Mouse (Mus musculus) neural tube, embryonic 15.5 days (tissue): ENCODE data around the gene Bcr. TPM values are rescaled to one million over a fixed set of nuclear protein-coding genes. Genes with fewer than 3 reads are reported as not detected.

Experiments used
- ATAC-seq: fragments of 200-750 bp; cut with Nextera tagmentation; 2 replicates; pipeline ENCODE4 v1.8.0; 2017; ENCODE audit warnings: mild to moderate bottlenecking, moderate TSS enrichment, moderate library complexity; ENCODE audit not compliant: low FRiP score
- H3K27ac ChIP-seq: fragments of 300-500 bp; sonication (generic); replicated peaks from 2 replicates; pipeline ENCODE4 v1.5.1; 2015; ENCODE audit warnings: mild to moderate bottlenecking, inconsistent platforms
- H3K27me3 ChIP-seq: fragments of 300-500 bp; sonication (generic); replicated peaks from 2 replicates; pipeline ENCODE4 v1.6.1; 2015; ENCODE audit warnings: inconsistent platforms
- H3K36me3 ChIP-seq: fragments of 300-500 bp; sonication (generic); 2 replicates; pipeline ENCODE4 v1.6.1; 2015; ENCODE audit warnings: inconsistent platforms
- H3K4me1 ChIP-seq: fragments of 300-500 bp; sonication (generic); 2 replicates; pipeline ENCODE4 v1.6.1; 2015; ENCODE audit warnings: inconsistent platforms
- H3K4me2 ChIP-seq: fragments of 300-500 bp; sonication (generic); 2 replicates; pipeline ENCODE4 v1.6.1; 2015; ENCODE audit warnings: inconsistent platforms, mild to moderate bottlenecking, moderate library complexity
- H3K4me3 ChIP-seq: fragments of 300-500 bp; sonication (generic); replicated peaks from 2 replicates; pipeline ENCODE4 v1.5.1; 2015; ENCODE audit warnings: mild to moderate bottlenecking, inconsistent platforms
- H3K9ac ChIP-seq: fragments of 300-500 bp; sonication (generic); replicated peaks from 2 replicates; pipeline ENCODE4 v1.6.1; 2015; ENCODE audit warnings: mild to moderate bottlenecking, inconsistent platforms
- H3K9me3 ChIP-seq: fragments of 300-500 bp; sonication (generic); replicated peaks from 2 replicates; pipeline ENCODE4 v1.6.1; 2016; ENCODE audit warnings: inconsistent platforms
- WGBS: fragments of 180-500 bp; shearing (Covaris S2); methylation state at CpG from one replicate; pipeline ENCODE4 v1.1.7; 2015; ENCODE audit warnings: mixed read lengths; 5-methylcytosine and 5-hydroxymethylcytosine counted together
- polyA plus RNA-seq: library from polyadenylated mRNA; unstranded; fragments of >200 nt; fragmentation: Nextera tagmentation; extraction: Ambion mirVana; gene quantifications from 2 replicates; pipeline ENCODE4 v1.2.1, GENCODE M21; 2015

The Bcr gene
- polyA plus RNA-seq, 1 experiment from 2014 or later = 15.6 TPM

GRCm38 (mm10) chr10:75165825-75166481 lies 105.6 kb downstream of the Bcr start:
- H3K27ac ChIP-seq = no peak overlapping the region
- ATAC-seq = no peak
- H3K4me3 ChIP-seq = no peak overlapping the region
- H3K9ac ChIP-seq = no peak overlapping the region
- H3K4me1 ChIP-seq = no peaks in the 10 kb centered on the region
- H3K36me3 ChIP-seq = peaks cover 71% of the 10 kb centered on the region
- 87% methylated on average over 10 of the region's 10 CpGs for WGBS
- no peaks in the 10 kb centered on the region for H3K27me3 ChIP-seq
- H3K4me2 ChIP-seq = no peak overlapping the region
- H3K9me3 ChIP-seq = no peaks in the 10 kb centered on the region

- Histone ChIP-seq H3K9ac (no peak overlapping the region), H3K4me3 (no peak overlapping the region), H3K4me1 (no peaks in the 10 kb centered on the region), H3K27me3 (no peaks in the 10 kb centered on the region), H3K9me3 (no peaks in the 10 kb centered on the region), H3K36me3 (peaks cover 75% of the 10 kb centered on the region), H3K4me2 (no peak overlapping the region), H3K27ac (no peak overlapping the region)
- WGBS = 97% methylated on average over 4 of the region's 4 CpGs
- no peak for ATAC-seq
Observed at GRCm38 (mm10) chr10:75166601-75167000, 106.2 kb downstream of the Bcr start.

GRCm38 (mm10) chr10:75170207-75170850 lies 109.9 kb downstream of the Bcr start:
- H3K9me3 ChIP-seq = no peaks in the 10 kb centered on the region
- no peak for ATAC-seq
- peaks cover 78% of the 10 kb centered on the region for H3K36me3 ChIP-seq
- H3K4me1 ChIP-seq = no peaks in the 10 kb centered on the region
- H3K27ac ChIP-seq = no peak overlapping the region
- H3K4me3 ChIP-seq = no peak overlapping the region
- H3K4me2 ChIP-seq = no peak overlapping the region
- no peak overlapping the region for H3K9ac ChIP-seq
- 77% methylated on average over 12 of the region's 12 CpGs for WGBS
- H3K27me3 ChIP-seq = no peaks in the 10 kb centered on the region

- H3K36me3 ChIP-seq = peaks cover 79% of the 10 kb centered on the region
Observed at GRCm38 (mm10) chr10:75173056-75173455, 112.7 kb downstream of the Bcr start.

GRCm38 (mm10) chr10:75173712-75174111 lies 113.3 kb downstream of the Bcr start:
- H3K27me3 ChIP-seq = no peaks in the 10 kb centered on the region
- H3K4me3 ChIP-seq = no peak overlapping the region
- ATAC-seq = no peak
- no peak overlapping the region for H3K4me2 ChIP-seq
- H3K27ac ChIP-seq = peak overlapping the region; percentile 18; the same call in 1 of the 2 replicates
- H3K9me3 ChIP-seq = no peaks in the 10 kb centered on the region
- peaks cover 79% of the 10 kb centered on the region for H3K36me3 ChIP-seq
- H3K9ac ChIP-seq = no peak overlapping the region
- no peaks in the 10 kb centered on the region for H3K4me1 ChIP-seq
- WGBS = 79% methylated on average over 12 of the region's 12 CpGs

More at GRCm38 (mm10) chr10:75173056-75173455, 112.7 kb downstream of the Bcr start:
- no peaks in the 10 kb centered on the region for H3K27me3 ChIP-seq
- no peak overlapping the region for H3K9ac ChIP-seq
- ATAC-seq = no peak
- 84% methylated on average over 8 of the region's 8 CpGs for WGBS
- no peak overlapping the region for H3K4me2 ChIP-seq
- no peaks in the 10 kb centered on the region for H3K9me3 ChIP-seq
- H3K4me3 ChIP-seq = no peak overlapping the region
- peak overlapping the region; percentile 18; the same call in 1 of the 2 replicates for H3K27ac ChIP-seq
- no peaks in the 10 kb centered on the region for H3K4me1 ChIP-seq

GRCm38 (mm10) chr10:75176494-75176893 lies 116.1 kb downstream of the Bcr start:
- H3K4me3 ChIP-seq = no peak overlapping the region
- H3K4me2 ChIP-seq = no peak overlapping the region
- H3K9ac ChIP-seq = no peak overlapping the region
- H3K27ac ChIP-seq = no peak overlapping the region
- ATAC-seq = no peak
- H3K9me3 ChIP-seq = no peaks in the 10 kb centered on the region
- 86% methylated on average over 8 of the region's 8 CpGs for WGBS
- H3K27me3 ChIP-seq = no peaks in the 10 kb centered on the region
- no peaks in the 10 kb centered on the region for H3K4me1 ChIP-seq
- peaks cover 84% of the 10 kb centered on the region for H3K36me3 ChIP-seq

GRCm38 (mm10) chr10:75178911-75179310 lies 118.5 kb downstream of the Bcr start:
- Histone ChIP-seq H3K4me2 (no peak overlapping the region), H3K9me3 (no peaks in the 10 kb centered on the region), H3K9ac (no peak overlapping the region), H3K27ac (no peak overlapping the region), H3K4me3 (no peak overlapping the region), H3K27me3 (no peaks in the 10 kb centered on the region), H3K36me3 (peaks cover 93% of the 10 kb centered on the region), H3K4me1 (no peaks in the 10 kb centered on the region)
- ATAC-seq = no peak
- WGBS = 96% methylated on average over 5 of the region's 5 CpGs

- H3K9me3 ChIP-seq = no peaks in the 10 kb centered on the region
- H3K27me3 ChIP-seq = no peaks in the 10 kb centered on the region
- no peak overlapping the region for H3K27ac ChIP-seq
- peak; percentile 61; the same call in 1 of the 2 replicates for ATAC-seq
- H3K36me3 ChIP-seq = peaks cover 80% of the 10 kb centered on the region
- WGBS = 37% methylated on average over 14 of the region's 14 CpGs
- H3K4me2 ChIP-seq = no peak overlapping the region
- no peaks in the 10 kb centered on the region for H3K4me1 ChIP-seq
- H3K9ac ChIP-seq = no peak overlapping the region
- H3K4me3 ChIP-seq = no peak overlapping the region
Observed at GRCm38 (mm10) chr10:75182151-75182774, 121.9 kb downstream of the Bcr start.

- H3K9ac ChIP-seq = no peak overlapping the region
- H3K36me3 ChIP-seq = peaks cover 55% of the 10 kb centered on the region
- H3K27ac ChIP-seq = no peak overlapping the region
- no peak overlapping the region for H3K4me3 ChIP-seq
- no peak for ATAC-seq
- no peak overlapping the region for H3K4me2 ChIP-seq
- no peaks in the 10 kb centered on the region for H3K27me3 ChIP-seq
- H3K9me3 ChIP-seq = no peaks in the 10 kb centered on the region
- 93% methylated on average over 9 of the region's 9 CpGs for WGBS
- H3K4me1 ChIP-seq = no peaks in the 10 kb centered on the region
Observed at GRCm38 (mm10) chr10:75184826-75185225, 124.4 kb downstream of the Bcr start.

GRCm38 (mm10) chr10:75186551-75186950 lies 126.2 kb downstream of the Bcr start:
- Histone ChIP-seq H3K9ac (no peak overlapping the region), H3K4me3 (no peak overlapping the region), H3K27me3 (no peaks in the 10 kb centered on the region), H3K27ac (no peak overlapping the region), H3K36me3 (peaks cover 38% of the 10 kb centered on the region), H3K9me3 (no peaks in the 10 kb centered on the region), H3K4me1 (no peaks in the 10 kb centered on the region), H3K4me2 (no peak overlapping the region)
- ATAC-seq = no peak
- 52% methylated on average over 6 of the region's 6 CpGs for WGBS

- no peak overlapping the region for H3K4me2 ChIP-seq
- no peaks in the 10 kb centered on the region for H3K27me3 ChIP-seq
- no peak for ATAC-seq
- H3K36me3 ChIP-seq = peaks cover 30% of the 10 kb centered on the region
- H3K9me3 ChIP-seq = no peaks in the 10 kb centered on the region
- no peak overlapping the region for H3K27ac ChIP-seq
- H3K4me3 ChIP-seq = no peak overlapping the region
- no peak overlapping the region for H3K9ac ChIP-seq
- WGBS = 85% methylated on average over 8 of the region's 8 CpGs
- H3K4me1 ChIP-seq = no peaks in the 10 kb centered on the region
Observed at GRCm38 (mm10) chr10:75187366-75188056, 127.1 kb downstream of the Bcr start.
